Mouse (Mus musculus) right cerebral cortex, adult 18-20 months (tissue): Measurements from ENCODE around the gene Eif4a3.
"Not testable (repeated sequence)": the region's sequence is repeated elsewhere in the genome, so short reads cannot be mapped to it uniquely, and the experiment has no call there.

Experiments used
- DNase-seq: peaks from one replicate; pipeline ENCODE4 v3.0.0; 2022; ENCODE audit warnings: mixed read lengths

Gene Eif4a3

GRCm38 (mm10) chr11:119297996-119298395 lies 1.9 kb downstream of the Eif4a3 start:
- no peak for DNase-seq

- not testable (repeated sequence) for DNase-seq
Observed at GRCm38 (mm10) chr11:119292861-119293260, 7.0 kb downstream of the Eif4a3 start.

DNA sequence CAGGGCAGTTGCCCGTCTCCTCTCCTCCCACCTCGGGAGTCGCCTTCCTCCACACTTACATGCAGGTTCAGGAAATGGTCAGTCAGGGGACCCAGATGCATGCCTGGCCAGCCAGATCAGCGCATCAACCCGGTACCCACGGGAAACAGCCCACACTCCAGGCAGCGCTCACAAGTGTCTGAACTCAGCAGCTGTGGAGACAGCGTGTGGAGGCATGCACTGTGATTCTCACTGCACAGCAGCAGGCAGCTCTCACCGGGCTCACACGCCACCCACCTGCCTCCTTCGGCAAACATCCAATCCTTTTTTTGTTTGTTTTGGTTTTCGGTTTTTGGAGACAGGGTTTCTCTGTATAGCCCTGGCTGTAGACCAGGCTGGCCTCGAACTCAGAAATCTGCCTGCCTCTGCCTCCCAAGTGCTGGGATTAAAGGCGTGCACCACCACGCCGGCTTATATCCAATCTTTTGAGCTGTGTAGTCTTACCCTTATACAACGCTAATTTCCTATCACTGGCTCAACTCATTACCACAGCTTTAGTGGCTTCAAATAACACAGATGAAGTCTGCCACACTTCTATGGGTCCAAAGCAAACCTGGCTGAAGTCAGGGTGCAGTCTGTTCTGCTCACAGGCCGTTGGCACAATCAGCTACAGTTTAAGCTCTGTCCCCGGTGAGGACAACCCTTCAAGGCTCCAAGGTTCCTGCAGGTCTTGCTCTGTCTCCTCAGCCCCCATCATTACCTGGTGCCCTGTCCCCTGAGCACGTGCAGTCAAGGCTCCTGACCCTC lies 12.5 kb downstream of the Eif4a3 start:
- DNase-seq: no peak

- DNase-seq: no peak
Observed at GRCm38 (mm10) chr11:119285791-119286527, 13.9 kb downstream of the Eif4a3 start.

- DNase-seq: no peak
Observed at GRCm38 (mm10) chr11:119281030-119281429, 18.9 kb downstream of the Eif4a3 start.

DNA sequence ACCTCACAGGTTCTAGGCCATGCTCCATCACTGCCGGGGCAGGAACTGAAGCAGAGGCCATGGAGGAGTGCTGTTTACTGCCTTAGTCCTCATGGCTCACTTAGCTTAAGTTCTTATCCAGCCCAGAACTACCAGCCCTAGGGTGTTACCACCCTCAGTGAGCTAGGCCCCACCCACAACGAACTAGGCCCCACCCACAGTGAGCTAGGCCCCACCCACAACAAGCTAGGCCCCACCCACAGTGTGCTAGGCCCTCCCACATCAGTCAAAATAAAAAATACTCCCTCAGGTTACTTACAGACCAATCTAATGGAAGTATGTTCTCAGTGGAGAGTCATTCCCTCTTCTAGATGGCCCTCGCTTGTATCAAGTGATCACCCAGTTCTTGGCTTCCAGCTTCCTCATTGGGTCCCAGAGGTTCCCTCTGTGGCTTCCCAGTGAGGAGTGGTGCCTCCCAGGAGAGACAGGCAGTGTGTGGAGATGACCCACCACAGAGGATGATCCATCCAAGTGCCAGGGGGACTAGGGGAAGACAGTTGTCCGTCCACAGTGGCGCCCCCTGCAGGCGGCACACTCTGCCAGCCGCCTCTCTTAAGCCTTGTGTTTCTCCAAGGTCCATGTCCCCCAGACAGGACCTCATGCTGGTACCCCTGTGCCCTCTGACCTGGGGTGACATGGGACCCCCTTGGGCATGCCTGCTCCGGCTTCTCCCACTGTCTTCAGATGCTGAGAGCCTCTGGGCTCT lies 26.5 kb downstream of the Eif4a3 start:
- no peak for DNase-seq

DNA sequence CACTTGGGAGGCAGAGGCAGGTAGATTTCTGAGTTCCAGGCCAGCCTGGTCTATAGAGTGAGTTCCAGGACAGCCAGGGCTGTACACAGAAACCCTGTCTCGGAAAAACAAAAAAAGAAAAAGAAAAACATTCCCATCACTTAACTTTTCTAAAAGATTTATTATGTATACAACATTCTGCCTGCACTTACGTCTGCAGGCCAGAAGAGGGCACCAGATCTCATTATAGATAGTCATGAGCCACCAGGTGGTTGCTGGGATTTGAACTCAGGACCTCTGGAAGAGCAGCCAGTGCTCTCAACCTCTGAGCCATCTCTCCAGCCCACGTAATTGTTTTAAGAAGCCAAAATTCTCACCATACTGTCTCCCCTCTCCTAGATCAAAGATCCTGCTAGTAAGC lies 27.4 kb downstream of the Eif4a3 start:
- DNase-seq: not testable (repeated sequence)

DNA sequence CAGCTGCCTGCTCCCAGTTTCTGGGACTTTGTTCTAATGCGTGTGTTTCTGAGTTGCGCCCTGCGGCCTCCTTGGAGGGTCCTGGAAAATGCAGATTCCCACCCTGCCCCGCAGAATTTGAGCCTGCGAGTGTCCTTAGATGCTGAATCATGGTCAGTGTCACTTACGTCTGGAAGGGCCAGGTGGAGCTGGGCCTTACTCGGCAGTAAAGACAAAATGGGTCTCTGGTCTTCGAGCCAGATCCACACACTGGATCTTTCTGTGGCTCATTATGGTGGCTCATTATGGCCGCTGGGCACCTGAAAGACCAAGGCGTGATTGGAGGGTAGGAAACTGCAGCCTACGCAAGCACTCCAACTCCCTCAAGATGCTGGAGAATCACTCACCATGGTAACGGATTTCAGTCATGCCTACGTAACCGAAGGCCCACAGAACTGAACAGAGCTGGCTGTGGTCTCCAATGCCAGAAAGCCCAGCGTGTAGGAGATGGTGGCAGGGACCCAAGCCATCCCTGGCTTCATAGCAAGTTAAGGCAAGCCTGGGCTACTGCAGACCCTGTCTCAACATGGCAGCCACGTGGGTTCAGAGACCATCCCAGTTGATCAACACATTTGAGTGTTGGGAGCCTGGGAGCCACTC lies 31.2 kb downstream of the Eif4a3 start:
- DNase-seq: peak; percentile 78

DNA sequence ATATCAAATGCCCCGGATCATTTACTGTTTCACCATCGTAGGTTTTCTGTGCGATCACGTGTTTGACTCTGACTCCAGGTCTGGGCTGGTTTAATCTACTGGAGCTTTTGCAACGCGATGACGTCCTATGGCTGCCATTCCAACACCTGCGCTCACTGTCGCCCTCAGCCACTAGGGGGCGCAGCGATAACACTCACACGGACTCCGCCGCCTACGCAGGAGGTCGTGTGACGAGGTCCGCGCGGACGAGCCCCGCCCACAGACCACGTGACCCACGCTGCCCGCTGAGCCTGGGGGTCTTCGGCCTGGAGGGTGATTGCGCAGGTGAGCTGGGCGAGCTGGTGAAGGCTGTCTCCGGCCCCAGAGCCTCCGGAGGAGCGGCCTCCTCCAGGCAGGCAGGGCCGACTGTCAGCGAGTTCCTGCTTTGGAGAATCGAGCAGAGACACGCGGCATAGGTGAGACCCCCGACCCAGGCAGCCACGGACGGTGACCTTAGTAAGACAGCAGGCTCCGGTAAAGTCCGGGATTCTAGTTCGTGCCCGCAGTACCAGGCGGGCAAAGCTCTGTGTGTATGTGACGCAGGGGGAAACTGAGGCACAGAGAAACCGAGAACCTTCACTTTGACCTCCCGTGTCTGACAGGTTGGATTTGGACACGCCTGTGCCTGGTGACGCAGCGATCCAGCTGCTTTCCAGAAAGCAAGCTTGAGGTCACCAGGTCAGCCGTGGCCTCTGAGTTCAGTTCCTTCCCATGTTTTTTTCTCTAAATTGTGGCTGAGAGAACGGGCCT lies 31.9 kb downstream of the Eif4a3 start, which contains the start of gene Gaa:
Gene Gaa (plus strand): TSS at position 120 of the 789 bp plus-strand sequence.
- peak; percentile 96 for DNase-seq

- peak; percentile 53 for DNase-seq
Observed at GRCm38 (mm10) chr11:119267241-119267674, 32.6 kb downstream of the Eif4a3 start.

DNA sequence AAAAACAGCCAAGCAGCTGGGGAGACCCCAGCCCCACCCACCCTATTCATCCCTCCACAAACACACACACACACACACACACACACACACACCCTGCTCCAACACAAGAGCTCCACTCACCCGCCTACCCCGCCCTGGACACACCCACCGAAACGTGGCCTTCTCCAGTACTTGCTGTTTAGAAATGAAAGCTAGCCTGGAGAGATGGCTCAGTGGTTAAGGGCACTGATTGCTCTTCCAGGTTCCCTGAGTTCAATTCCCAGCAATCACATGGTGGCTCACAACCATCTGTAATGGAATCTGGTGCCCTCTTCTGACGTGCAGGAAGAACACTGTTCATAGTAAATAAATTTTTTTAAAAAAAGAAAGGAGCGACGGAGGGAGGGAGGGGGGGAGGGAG lies 34.1 kb downstream of the Eif4a3 start:
- no peak for DNase-seq

- DNase-seq: no peak
Observed at GRCm38 (mm10) chr11:119264413-119264812, 35.5 kb downstream of the Eif4a3 start.

DNA sequence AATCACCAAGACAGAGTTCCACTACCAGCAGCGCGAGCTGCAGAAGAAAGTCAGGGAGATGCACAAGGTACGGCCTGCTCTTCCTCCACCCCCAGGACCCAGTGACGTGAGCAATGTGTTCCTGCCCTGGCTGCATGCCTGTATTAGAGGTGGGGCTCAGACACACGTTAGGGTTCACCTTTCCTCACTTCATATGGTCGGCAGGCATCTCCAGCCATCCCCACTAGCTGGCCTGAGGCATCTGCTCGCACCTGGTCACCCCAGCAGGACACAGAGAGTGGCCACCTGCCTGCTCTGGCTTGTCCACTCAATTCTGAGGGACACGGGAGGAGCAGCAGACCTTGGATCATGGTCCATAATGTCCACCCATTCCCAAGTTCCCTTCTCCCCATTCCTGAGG lies 39.9 kb downstream of the Eif4a3 start:
- no peak for DNase-seq

DNA sequence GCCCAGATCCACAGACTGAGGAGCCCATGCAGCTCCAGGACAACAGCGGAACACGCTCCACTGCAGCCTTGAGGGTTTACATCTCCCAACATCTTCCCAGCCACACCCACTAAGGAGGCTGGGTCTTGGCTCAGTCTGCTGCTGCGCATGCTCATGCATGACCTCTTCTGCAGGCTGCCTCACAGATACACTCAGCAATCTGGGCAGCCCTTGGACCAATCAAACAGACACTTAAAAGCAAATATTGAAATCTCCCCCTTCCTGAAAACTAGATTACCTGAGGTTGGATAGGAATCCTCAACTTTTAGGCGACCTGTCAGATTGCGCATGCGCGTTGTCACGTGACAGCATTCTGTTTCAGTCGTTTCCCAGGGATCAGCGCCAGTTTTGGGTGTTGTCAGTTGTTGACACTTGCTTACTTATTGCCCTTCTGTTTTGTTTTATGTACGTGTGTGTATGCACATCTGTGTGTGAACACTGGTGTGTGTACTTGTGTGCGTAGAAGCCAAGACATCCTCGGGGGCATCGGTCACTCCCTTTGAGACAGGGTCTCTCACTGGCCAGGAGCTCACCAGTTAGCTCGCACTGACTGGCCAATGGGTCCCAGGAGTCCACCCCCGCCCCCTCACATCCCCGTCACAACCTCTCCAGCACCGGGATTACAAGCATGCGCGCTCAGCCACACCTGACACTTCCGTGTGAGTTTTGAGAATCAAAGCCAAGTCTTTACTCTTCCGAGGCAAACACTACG lies 41.1 kb downstream of the Eif4a3 start:
- DNase-seq: peak; percentile 72

DNA sequence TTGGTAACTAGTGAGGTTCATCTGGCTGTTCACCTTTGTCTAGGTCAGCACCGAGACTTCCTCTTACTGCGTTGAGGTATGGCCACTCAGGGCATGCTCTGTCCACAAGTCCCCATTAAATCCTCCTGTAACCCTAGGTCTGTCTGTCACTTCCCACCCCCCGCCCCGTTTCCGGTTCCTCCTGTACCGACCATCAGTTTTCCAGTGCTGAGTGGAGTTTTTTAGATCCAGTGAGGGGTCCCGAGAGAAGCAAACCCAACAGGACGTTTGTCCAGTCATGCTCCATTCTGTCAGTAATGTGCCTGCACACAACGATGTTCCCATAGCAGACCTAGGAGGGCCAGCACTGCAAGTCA lies 41.7 kb downstream of the Eif4a3 start:
- DNase-seq: no peak

DNA sequence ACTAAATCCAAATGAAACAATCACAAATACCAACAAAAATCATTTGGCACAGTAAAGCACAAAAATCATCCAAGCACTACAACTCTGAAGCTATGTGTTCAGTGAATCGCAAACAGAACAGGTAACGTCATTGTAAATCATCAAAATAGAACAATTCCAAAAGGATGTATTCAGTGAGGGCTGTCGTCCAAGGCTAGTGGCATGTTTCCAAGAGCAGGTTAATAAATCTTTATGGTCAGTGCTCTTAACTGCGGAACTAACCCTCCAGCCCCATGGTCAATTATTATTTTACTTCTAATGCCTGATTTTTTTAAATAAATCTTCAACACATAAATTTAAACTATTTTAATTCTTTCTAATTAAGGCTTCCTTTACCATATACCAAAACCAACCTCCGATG lies 43.3 kb downstream of the Eif4a3 start:
- not testable (repeated sequence) for DNase-seq

DNA sequence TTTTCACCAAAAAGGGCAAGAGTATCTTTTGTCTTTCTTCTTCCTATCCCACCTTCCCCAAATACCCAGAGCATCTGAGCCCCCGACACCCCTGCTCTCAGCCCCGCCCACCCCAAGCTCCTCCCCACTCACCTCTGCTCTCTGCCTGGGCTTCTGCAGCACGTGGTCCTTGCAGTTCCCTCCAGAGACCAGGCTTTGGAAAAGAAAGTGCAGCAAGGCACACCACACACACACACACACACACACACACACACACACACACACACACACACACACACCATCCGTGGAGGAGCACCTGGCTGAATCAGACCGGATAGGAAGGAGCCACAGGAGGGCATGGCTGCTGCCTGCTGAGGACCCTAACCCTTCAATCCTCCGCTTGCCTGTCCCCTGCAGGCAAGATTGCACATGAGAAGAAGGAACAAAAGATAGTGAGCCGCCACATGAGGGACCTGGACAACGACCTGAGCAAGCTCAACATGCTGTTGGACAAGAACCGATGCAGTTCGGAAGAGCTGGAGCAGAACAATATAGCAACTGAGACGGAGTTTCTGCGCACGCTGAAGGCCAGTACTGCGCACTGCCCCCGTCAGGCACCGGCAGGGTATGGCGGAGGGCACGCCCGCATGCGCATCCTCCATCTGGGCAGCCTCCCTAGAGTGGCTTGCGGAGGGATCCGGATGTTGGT lies 46.9 kb downstream of the Eif4a3 start:
- DNase-seq: no peak

GRCm38 (mm10) chr11:119250998-119251397 lies 48.9 kb downstream of the Eif4a3 start:
- DNase-seq: no peak

DNA sequence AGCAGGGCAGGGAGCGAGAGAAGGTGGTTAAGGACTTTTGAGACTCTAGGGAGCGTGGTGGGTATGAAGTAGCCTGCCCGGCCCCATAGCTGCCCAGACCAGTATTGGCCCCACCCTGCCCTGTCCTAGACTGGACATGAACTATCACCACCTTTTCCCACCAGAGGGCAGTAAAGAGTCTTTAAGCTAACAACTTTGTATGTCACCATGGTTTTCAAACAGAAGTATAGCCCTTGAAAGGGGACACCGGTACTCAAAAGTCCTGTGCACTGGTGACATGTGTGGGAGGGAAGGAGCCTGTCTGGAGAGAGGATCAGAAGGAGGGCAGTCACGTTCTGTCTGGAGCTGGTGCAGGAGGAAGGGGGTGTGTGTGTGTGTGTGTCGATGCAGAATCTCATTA lies 50.9 kb downstream of the Eif4a3 start:
- DNase-seq: no peak

DNA sequence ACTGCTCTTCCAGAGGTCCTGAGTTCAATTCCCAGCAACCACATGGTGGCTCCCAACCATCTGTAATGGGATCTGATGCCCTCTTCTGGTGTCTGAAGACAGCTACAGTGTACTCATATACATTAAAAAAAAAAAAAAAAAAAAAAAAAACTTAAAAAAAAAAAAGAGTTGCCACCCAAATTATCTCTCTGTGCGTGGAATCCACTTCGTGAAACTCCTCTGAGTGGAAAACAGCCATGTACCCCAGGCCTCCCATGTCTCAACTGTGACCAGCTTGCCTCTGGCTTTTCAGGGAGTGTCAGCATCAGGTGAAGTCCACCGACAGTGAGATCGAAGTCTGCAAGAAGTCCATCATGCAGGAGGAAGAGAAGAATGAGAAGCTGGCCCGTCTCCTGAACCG lies 54.3 kb downstream of the Eif4a3 start:
- DNase-seq: not testable (repeated sequence)

GRCm38 (mm10) chr11:119239480-119239879 lies 60.4 kb downstream of the Eif4a3 start:
- no peak for DNase-seq
